Mouse (Mus musculus) ovary, adult 18-20 months (tissue): ENCODE results near the gene Dnajc17.
A peak's percentile ranks its signal among the peaks of the same experiment; 100 is the strongest.

Experiments used
- DNase-seq: peaks from one replicate; pipeline ENCODE4 v3.0.0; 2022; ENCODE audit warnings: low spot score, mixed read lengths

Dnajc17 gene

GRCm38 (mm10) chr2:119161247-119161646, 47.3 kb downstream of the Dnajc17 start:
- DNase-seq = no peak

- DNase-seq = no peak
These were observed 50.8 kb downstream of the Dnajc17 start for GRCm38 (mm10) chr2:119157836-119158235.

GRCm38 (mm10) chr2:119156681-119157572, 51.7 kb downstream of the Dnajc17 start, which contains the start of gene Rmdn3:
Gene Rmdn3 (minus strand): TSS chr2:119157034.
- peak; percentile 85 for DNase-seq

DNA sequence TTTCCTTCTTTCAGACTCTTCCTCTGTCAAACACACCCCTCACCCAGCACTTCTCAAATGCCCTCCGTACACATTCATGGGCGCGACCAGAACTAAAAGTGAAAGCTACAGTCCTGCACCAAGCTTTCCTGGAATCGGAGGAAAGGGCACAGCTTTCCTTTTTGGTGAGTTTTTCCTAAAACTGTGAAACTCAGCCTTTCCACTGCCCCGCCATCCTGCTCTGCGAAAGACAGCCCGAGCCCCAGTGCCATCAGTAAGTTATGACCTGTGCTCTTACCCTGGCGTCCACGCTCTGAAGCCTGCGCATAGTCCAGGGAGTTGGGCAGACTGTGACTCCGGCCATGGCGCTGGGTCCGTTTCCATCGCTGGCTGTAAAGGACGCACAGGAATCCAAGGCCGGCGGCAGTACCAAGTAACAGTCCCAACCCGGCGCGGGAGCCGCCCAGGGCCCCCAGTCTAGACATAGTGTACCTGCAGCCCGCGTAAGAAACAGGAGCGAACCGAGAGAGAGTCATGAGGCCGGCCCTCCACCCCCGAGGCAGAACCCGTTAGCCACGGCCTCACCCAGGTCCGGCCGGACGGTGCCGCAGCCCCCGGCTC, 52.4 kb downstream of the Dnajc17 start:
- no peak for DNase-seq

- DNase-seq = no peak
These were observed 53.2 kb downstream of the Dnajc17 start for GRCm38 (mm10) chr2:119155388-119155787.

- DNase-seq = no peak
These were observed 53.9 kb downstream of the Dnajc17 start for GRCm38 (mm10) chr2:119154683-119155082.

DNA sequence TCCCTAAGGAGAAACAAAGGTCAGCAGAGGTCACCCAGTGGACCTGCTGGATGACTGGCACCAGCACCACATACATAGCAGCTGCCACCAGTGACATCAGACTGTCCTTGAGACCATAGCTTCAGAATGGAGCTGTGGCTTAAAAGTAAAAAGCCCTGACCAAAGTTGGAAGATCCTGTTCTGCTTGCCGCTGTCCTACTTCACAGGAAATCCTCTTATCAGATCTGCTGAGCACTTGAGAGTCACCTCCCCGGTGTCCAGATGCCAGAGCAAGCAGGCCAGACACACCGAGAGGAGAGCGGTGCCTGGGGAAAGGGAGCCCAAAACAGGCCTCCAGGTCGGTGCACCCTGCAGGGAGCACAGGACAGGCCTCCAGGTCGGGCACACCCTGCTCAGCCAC, 56.3 kb downstream of the Dnajc17 start:
- no peak for DNase-seq

DNA sequence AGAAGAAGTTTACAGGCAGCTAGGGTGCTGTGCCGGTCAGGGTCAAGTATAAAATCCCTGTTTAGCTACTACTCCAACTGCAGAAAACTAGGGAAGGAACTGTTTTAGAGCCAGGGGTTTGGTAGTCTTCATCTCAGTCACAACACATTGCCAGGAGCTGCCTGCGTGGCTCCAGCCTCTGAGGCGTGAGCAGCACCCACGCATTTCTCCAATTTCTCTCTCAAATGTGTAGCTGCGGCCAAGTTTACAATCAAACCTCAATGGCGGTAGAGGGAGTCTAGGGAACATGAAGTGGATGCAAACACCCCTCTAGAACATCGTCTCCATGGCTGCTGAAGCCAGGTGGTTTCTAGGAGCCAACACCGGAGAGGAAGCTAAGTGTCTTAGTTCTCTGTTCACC, 60.8 kb downstream of the Dnajc17 start:
- no peak for DNase-seq

DNA sequence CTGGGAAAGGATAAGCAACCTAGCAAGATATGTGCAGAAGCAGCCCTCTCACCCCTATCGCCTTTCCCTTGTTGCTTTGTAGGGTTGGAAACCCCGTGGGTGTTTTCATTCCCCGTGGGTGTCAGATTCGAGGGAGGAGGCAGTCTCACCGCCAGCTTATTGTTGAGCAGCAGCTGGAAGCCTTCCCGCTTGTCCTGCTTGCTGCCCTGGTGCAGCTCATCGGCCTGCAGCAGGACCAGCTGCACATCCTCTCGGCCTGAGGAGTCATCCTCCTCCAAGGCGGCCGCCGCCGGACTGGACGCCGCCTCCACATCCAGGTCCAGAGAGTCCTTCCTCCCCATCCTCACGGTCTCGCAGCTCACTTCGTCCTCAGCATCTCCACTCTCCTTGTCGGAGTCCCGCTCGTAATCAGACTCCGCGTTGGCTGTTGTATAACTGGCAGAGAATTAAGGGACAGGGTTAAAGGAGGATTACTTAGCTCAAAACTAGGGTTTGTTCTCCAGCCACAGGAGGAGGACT, 61.4 kb downstream of the Dnajc17 start:
- no peak for DNase-seq

DNA sequence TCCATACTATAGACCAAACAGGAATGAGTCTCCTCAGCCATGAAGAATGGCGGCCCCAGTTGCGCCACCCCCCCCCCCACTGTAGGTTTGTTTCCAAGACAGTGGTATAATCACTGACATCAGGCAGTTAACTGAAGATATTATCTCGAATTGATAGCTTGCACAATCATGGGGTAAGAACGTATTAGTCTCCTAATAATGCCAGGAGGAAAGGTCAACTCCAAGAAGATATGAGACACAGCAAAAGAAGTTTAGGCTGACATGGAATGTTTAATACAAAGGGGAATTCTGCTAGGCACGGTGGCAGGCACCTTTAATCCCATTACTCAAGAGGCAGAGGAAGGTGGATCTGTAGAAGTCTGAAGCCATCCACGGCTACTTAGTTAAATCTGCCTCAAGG, 62.2 kb downstream of the Dnajc17 start:
- no peak for DNase-seq

- DNase-seq = no peak
These were observed 63.4 kb downstream of the Dnajc17 start for GRCm38 (mm10) chr2:119145199-119145598.

DNA sequence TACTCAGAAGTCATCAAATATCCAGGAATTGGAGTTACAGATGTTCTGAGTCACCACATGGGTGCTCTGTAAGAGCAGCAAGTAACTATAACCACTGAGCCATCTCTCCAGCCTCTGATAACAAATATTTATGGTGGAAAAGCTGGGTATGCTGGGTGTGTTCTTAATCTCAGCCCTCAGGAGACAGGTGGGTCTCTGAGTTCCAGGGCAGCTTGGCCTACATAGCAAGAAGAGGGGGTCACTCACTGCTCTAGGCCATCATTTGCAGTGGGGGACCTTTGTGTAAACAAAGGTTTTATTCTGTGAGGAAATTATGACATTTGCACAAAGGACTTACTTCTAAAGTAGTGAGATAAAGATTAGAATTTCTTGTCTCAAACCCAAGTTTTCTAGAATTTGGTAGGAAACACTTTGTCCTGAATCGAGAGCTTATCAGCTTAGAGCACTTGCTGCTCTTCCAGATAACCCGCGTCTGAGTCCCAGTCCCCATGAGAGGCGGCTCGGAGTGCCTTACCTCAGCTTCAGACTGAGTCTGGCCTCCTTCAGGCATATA, 72.2 kb downstream of the Dnajc17 start:
- DNase-seq = no peak
